ENCODE assay signal across 9 mouse cellular contexts in the genomic region with DNA sequence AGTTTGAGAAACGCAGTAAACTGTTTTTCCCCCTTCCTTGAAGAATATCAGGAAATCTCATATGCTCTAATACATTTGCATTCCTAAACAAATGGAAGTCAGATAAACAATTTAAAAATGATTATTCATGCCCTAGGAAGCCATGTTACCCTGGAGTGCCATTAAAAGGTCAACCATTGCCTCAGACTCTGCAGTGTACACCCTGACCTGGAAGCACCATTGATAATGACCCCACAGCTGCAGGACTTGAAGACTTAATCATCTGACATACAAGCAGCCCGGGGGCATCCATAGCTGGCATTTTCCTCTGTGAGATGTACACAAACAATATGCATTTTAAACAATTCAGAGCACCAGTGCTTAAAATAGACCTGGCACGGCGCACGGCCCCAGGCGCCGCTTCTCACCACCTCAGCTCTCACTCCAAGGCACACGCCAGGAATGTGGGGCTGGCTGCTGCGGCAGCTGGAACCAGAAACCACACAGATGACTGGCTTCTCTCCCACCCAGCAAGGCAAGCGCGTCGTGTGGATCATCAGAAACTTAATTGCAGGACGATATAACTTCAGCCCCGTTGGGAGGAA.
A peak's percentile ranks its signal among the peaks of the same experiment; 100 is the strongest.
DNase-seq lines count a peak whose midpoint lies in the region; ATAC-seq lines count a peak whose summit lies in the region.
"Had no signal": no experiment of that assay in that cellular context is flagged by ENCODE, and none has a peak within 500 bp of the region (broad histone marks: within the 10 kb centered on the region; RNA-seq: fewer than 3 reads in every experiment).

No protein-coding gene starts in this region.

- H3K27me3 ChIP-seq in embryonic facial prominence, embryonic 12.5 days, result no peaks in the 10 kb centered on the region
- H3K27me3 ChIP-seq in hindbrain, embryonic 14.5 days (ENCODE audit: control insufficient read depth, insufficient read depth, low read length), result no peaks in the 10 kb centered on the region
- H3K27me3 ChIP-seq: limb, embryonic 12.5 days had no signal

- H3K27ac ChIP-seq in embryonic facial prominence, embryonic 12.5 days, result no peak overlapping the region
- no peak overlapping the region for H3K27ac ChIP-seq in hindbrain, embryonic 14.5 days
- H3K27ac ChIP-seq: limb, embryonic 12.5 days had no signal

- H3K4me2 ChIP-seq in embryonic facial prominence, embryonic 12.5 days (replicated peaks), result peak overlapping the region; percentile 9; the same call in 1 of the 2 replicates
- no peak overlapping the region for H3K4me2 ChIP-seq in hindbrain, embryonic 14.5 days (replicated peaks)
- H3K4me2 ChIP-seq: limb, embryonic 12.5 days had no signal

- peak; percentile 4 to 7 for DNase-seq in left cerebral cortex, postnatal 25 days (ENCODE audit: low spot score in 2 of 2)
- no peak for DNase-seq in left cerebral cortex, adult 18-20 months (ENCODE audit: low spot score in 2 of 2)
- DNase-seq in gastrocnemius, adult 8-10 months (ENCODE audit: low spot score in 2 of 2), result peak; percentile 16 to 62
- no peak for DNase-seq in hindbrain, embryonic 14.5 days (ENCODE audit: low spot score)
- no peak for DNase-seq in c-Kit-positive CD71-positive TER-119-positive erythroid progenitor cells, embryonic 14.5 days (ENCODE audit: low spot score)
- no peak for DNase-seq in urinary bladder, postnatal 36 days (ENCODE audit: low spot score in 2 of 2)

- H3K4me3 ChIP-seq in embryonic facial prominence, embryonic 12.5 days, result no peak overlapping the region
- H3K4me3 ChIP-seq in hindbrain, embryonic 14.5 days (replicated peaks; ENCODE audit: low read length), result no peak overlapping the region
- H3K4me3 ChIP-seq: limb, embryonic 12.5 days; myocyte had no signal

- no peaks in the 10 kb centered on the region for H3K36me3 ChIP-seq in embryonic facial prominence, embryonic 12.5 days
- no peaks in the 10 kb centered on the region for H3K36me3 ChIP-seq in hindbrain, embryonic 14.5 days (replicated peaks; ENCODE audit: control insufficient read depth, insufficient read depth)
- H3K36me3 ChIP-seq: limb, embryonic 12.5 days had no signal

- no peak for ATAC-seq in embryonic facial prominence, embryonic 12.5 days (ENCODE audit: insufficient number of reproducible peaks, insufficient read depth, low FRiP score, low TSS enrichment)
- ATAC-seq in hindbrain, embryonic 14.5 days (ENCODE audit: low FRiP score), result 0 out of 2 replicates have a peak, but pooled peaks have one; percentile 43

- H3K9ac ChIP-seq in embryonic facial prominence, embryonic 12.5 days, result no peak overlapping the region
- H3K9ac ChIP-seq in hindbrain, embryonic 14.5 days, result no peak overlapping the region
- H3K9ac ChIP-seq: limb, embryonic 12.5 days had no signal

- WGBS in embryonic facial prominence, embryonic 12.5 days, result 48% methylated on average over 14 of the region's 14 CpGs
- 69% methylated on average over 14 of the region's 14 CpGs for WGBS in hindbrain, embryonic 14.5 days

- intact Hi-C loops in left cerebral cortex, postnatal 25 days (cut with DNase I), result no loop called here

- 0 out of 2 replicates have a peak, but pooled peaks cover 5% of the 10 kb centered on the region for H3K4me1 ChIP-seq in embryonic facial prominence, embryonic 12.5 days
- H3K4me1 ChIP-seq in hindbrain, embryonic 14.5 days (replicated peaks; ENCODE audit: control insufficient read depth, insufficient read depth, low read length), result peaks cover 3% of the 10 kb centered on the region; the same call in 1 of the 2 replicates
- H3K4me1 ChIP-seq: limb, embryonic 12.5 days had no signal

- H3K9me3 ChIP-seq in embryonic facial prominence, embryonic 12.5 days, result no peaks in the 10 kb centered on the region
- no peaks in the 10 kb centered on the region for H3K9me3 ChIP-seq in hindbrain, embryonic 14.5 days (ENCODE audit: control insufficient read depth, low read length)
- H3K9me3 ChIP-seq: limb, embryonic 12.5 days had no signal

Comparison
In these comparisons a context has a peak if more than half of its experiments do, and no peak if none do; other contexts are left out.
1. DNase-seq: peak in left cerebral cortex, postnatal 25 days (2 of 2) and gastrocnemius, adult 8-10 months (2 of 2); none in left cerebral cortex, adult 18-20 months (0 of 2), hindbrain, embryonic 14.5 days (single experiment), c-Kit-positive CD71-positive TER-119-positive erythroid progenitor cells, embryonic 14.5 days (single experiment) and urinary bladder, postnatal 36 days (0 of 2).